Mouse (Mus musculus): ENCODE results near the gene Igfbp4. TPM values are rescaled to one million over a fixed set of nuclear protein-coding genes. Genes with fewer than 3 reads are reported as not detected.

Igfbp4 gene
- polyA plus RNA-seq, 1 experiment, result 134 TPM

DNA sequence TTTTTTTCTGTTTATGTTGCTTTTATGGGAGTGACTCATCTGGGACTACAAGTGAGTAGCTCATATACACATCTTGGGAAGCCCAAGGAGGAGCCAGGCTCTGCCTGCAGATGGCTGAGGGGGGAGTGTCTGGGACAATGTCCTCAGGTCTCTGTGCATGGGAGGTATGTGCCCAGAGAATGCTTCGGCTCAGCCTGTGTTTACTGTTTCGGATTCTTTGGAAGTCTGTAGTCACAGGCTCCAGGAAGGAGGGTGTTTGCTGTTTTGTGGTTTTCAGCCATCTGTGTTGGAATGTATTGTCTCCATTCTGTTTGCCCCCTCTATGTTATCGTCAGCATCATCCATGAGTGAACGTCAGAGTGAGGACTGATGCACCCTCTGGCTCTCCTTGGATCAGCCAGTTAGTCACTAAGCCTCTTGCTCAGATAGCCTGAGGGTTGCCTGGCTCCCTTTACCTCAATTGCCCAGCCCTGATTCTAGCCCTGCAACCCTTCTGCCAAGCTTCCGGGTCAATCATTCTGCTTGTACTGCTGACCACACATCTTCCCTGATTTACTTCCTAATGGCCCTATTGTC, 35.8 kb downstream of the Igfbp4 start:
- DNase-seq (ENCODE audit: low read depth, low spot score), result peak; percentile 51
- WGBS, result 43% methylated on average over 5 of the region's 5 CpGs

GRCm38 (mm10) chr11:99077869-99078268, 36.8 kb downstream of the Igfbp4 start:
- DNase-seq (ENCODE audit: low read depth, low spot score), result no peak
- WGBS, result 79% methylated on average over 8 of the region's 8 CpGs

DNA sequence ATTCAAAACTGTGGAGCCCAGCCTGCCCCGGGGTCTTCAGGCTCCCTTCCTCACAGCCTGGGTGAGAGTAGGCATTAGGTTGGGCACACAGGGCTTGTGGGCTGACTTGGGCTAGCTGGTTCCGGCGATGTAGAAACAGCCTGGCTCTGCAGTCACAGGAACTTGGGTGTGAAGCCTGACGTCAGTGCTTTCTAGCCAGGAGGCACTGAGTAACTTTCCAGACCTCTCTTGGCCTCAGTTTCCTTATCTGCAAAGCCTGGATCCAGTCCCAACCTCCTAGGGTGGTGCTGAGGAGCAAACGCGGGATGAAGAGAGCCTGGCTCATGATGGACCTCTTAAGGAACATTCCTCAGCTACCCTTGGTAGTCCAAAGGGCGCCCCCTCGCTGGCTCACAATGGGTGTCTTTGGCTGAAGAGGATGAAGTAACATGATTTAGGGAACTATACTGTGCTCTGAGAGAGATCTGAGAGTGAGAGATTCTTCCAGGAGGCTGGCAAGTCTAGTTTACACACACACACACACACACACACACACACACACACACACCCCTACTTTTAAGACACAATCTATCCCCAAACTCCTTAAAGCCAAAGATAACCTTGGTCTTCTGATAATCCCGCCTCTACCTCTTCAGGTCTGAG, 40.0 kb downstream of the Igfbp4 start:
- 80% methylated on average over 9 of the region's 9 CpGs for WGBS

DNA sequence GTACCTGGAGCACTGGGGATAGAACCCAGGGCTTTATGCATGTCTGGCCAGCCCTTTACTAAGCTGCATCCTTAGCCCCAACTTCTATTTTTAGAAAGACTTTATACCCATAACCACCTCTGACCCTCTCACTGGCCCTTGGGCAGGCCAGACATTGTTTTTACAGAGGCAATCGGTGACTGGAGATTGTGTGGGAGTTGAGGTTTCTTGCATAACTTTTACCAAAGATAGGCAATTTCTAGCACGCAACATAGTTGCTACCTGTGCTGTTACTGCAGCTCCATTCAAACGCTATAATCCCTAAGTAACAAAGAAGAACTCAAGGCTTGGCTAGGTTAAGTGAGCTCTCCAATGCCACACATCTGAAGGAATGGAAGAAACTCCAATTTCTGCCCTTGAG, 40.5 kb downstream of the Igfbp4 start:
- WGBS, result 67% methylated on average over 3 of the region's 3 CpGs
- no peak for DNase-seq (ENCODE audit: low read depth, low spot score)

More for the DNA sequence above, 40.0 kb downstream of the Igfbp4 start:
- DNase-seq (ENCODE audit: low read depth, low spot score), result no peak

DNA sequence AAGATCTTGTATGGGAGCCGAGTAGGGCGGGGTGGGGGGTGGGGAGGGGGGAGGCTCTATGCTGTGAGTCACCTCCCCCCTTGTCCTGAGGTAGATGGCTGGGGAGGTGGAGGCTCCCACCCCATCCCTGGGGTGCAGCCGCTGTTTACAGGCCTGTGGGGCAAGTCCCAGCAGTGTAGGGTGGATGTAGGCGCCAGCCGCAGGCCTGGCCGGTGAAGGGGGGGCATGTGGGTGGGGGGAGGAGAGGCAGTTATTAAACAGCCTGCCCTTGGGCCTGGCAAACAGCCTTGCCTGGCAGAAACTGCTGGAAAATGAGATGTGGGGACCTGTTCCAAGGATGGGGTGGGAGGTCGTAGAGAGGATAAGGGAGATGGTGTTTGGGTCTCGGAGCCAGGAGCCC, 41.1 kb downstream of the Igfbp4 start:
- WGBS, result 36% methylated on average over 8 of the region's 8 CpGs
- DNase-seq (ENCODE audit: low read depth, low spot score), result no peak

- WGBS, result 90% methylated on average over 8 of the region's 8 CpGs
- no peak for DNase-seq (ENCODE audit: low read depth, low spot score)
Measured at GRCm38 (mm10) chr11:99083516-99083915, 42.5 kb downstream of the Igfbp4 start.

GRCm38 (mm10) chr11:99084366-99084765, 43.3 kb downstream of the Igfbp4 start:
- DNase-seq (ENCODE audit: low read depth, low spot score), result no peak
- 83% methylated on average over 9 of the region's 9 CpGs for WGBS

DNA sequence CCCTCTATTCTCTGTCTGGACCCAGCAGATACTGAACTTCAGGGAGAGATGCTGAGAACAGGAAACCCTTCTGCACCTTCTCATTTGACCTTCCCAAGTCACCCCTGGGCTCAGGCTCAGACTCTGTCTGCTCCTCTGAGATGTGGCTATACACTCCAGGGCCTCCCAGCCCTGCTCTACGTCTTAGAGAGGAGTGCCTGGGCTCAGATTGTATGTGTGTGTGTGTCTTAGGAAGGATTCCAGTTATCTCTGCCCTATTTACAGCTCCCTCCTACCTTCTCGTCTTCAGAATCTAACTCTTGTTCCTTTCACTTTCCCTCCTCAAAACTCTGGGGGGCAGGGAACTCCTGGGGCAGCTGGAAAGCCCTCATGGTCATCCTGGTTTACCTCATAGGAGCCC, 47.4 kb downstream of the Igfbp4 start:
- WGBS, result 17% methylated on average over 2 of the region's 2 CpGs
- no peak for DNase-seq (ENCODE audit: low read depth, low spot score)

GRCm38 (mm10) chr11:99089077-99089601, 48.1 kb downstream of the Igfbp4 start, which contains the start of gene Tns4:
TSS of gene Tns4 (minus strand) at chr11:99089306.
- peak; percentile 80 for DNase-seq (ENCODE audit: low read depth, low spot score)
- 38% methylated on average over 14 of the region's 14 CpGs for WGBS

DNA sequence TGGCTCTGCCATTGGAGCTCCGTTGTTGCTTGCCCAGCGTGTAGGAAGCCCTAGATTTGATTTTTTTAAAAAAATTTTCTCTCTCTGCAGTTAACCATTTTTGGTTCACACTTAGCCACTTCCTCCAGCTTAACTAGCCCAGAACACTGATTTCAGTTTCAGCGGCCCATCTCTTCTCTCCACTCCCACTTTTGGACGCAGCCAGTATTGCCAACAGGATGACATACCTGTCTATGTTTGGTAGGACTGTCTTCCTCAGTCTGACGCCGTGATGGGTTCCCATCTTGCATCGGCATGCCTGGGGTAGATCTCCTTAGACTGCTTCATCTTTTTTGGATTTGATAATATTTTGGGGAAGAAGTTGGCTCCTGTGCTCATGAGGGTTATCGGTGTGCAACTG, 49.3 kb downstream of the Igfbp4 start:
- no peak for DNase-seq (ENCODE audit: low read depth, low spot score)
- 91% methylated on average over 8 of the region's 8 CpGs for WGBS

GRCm38 (mm10) chr11:99091666-99092065, 50.6 kb downstream of the Igfbp4 start:
- WGBS, result 42% methylated on average over 2 of the region's 2 CpGs
- DNase-seq (ENCODE audit: low read depth, low spot score), result no peak

DNA sequence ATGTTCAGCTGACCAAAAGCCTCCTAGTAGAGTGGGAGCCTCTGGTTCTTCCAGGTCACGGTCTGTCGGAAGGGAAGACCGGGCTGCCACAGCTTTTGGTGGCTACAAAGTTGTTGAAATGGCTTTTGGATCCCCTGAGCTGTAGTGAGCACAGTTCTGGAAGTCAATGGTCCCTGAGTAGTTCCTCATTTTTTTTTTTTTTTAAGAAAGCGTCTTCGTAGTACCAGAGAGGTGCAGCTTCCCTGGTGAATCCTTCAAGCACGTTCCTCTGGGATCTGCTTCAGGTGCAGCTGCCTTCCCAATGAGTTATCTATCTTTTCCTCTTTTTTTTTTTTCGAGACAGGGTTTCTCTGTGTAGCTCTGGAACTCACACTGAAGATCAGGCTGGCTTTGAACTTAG, 52.7 kb downstream of the Igfbp4 start:
- DNase-seq (ENCODE audit: low read depth, low spot score), result no peak
- WGBS, result 90% methylated on average over 7 of the region's 7 CpGs

GRCm38 (mm10) chr11:99094911-99095676, 54.0 kb downstream of the Igfbp4 start:
- no peak for DNase-seq (ENCODE audit: low read depth, low spot score)
- 25% methylated on average over 2 of the region's 2 CpGs for WGBS

DNA sequence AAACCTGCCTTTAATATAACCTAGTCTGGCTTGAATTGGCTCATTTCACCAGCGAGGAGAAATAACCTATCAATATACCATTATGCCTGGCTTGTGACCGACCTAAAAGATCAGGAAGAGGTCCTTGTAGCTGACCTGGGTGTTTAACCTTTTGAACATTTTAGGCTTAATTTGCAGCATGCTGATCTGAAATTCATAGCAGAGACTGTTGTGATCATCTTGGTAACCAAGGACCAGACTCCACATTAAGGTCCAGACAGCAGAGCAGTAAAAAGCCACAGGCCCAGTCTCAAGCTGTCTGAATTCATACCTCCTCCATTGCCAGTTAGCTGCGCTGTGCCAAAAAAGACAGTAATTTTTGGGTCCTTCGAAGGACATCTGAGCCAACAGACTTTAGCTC, 54.7 kb downstream of the Igfbp4 start:
- no peak for DNase-seq (ENCODE audit: low read depth, low spot score)
- WGBS, result 53% methylated on average over 4 of the region's 4 CpGs

- WGBS, result 21% methylated on average over 4 of the region's 4 CpGs
- DNase-seq (ENCODE audit: low read depth, low spot score), result peak; percentile 85
Measured at GRCm38 (mm10) chr11:99096417-99096816, 55.4 kb downstream of the Igfbp4 start.

- 69% methylated on average over 8 of the region's 8 CpGs for WGBS
- no peak for DNase-seq (ENCODE audit: low read depth, low spot score)
Measured at GRCm38 (mm10) chr11:99096996-99097774, 56.1 kb downstream of the Igfbp4 start.

DNA sequence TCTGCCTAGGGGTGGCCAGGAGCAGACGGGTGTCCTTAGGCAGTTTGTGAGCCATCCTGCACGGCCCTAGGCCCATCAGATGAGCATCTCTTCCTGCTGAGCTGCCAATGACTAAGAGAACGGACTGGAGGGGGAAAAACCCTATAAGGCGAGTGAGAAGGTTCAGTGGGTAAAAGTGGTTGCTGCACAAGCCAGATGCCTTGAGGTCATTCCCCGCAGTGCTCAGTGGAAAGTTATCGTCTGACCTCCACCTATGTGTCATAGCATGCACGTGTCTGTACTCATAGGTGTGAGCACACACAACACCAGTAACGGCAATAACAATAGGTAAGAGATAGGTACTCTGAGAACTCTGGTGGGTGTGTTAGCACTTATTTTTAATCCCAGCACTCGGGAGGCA, 57.9 kb downstream of the Igfbp4 start:
- 89% methylated on average over 9 of the region's 9 CpGs for WGBS
- no peak for DNase-seq (ENCODE audit: low read depth, low spot score)

- 69% methylated on average over 7 of the region's 7 CpGs for WGBS
- DNase-seq (ENCODE audit: low read depth, low spot score), result no peak
Measured at GRCm38 (mm10) chr11:99099516-99099915, 58.5 kb downstream of the Igfbp4 start.

- DNase-seq (ENCODE audit: low read depth, low spot score), result no peak
- 78% methylated on average over 5 of the region's 5 CpGs for WGBS
Measured at GRCm38 (mm10) chr11:99100215-99100614, 59.2 kb downstream of the Igfbp4 start.

GRCm38 (mm10) chr11:99101693-99102092, 60.6 kb downstream of the Igfbp4 start:
- 70% methylated on average over 8 of the region's 8 CpGs for WGBS
- DNase-seq (ENCODE audit: low read depth, low spot score), result no peak

All from large intestine, adult 2 months (tissue).